ENCODE assay signal across 8 mouse cellular contexts in the genomic region with DNA sequence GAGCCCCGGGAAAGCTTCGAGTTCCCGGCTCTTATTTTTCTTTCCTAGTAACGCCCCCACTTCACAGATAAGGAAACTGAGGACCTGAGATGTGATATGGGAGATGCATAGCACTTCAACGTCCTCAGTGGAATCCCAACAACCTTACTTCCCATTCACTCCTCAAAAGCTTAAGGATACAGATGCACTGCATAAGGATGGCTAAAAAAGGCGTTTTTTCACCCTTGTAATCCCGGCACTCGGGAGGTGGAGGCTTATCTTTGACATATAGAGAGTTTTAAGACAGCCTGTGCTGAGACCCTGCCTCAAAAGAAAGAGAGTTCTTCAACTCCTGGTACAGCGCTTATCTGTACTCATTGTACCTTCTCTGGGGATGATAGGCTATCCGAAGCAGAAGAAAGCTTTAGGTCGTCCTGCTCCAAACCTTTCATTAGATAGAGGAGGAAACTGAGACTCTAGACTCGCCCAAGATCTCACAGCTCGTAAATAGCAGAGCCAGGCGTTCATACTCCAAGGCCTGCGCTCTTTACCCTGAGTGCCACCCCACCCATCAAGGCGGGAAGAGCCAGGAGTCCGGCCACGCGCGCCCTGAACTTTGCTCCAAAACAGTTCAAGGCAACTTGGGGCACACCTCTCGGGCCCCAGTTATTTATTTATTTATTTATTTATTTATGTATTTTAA. TPM values are rescaled to one million over a fixed set of nuclear protein-coding genes. Genes with fewer than 3 reads are reported as not detected.
DNase-seq lines count a peak whose midpoint lies in the region; ATAC-seq lines count a peak whose summit lies in the region.

No protein-coding gene starts in this region.

- no peak for ATAC-seq in forebrain, embryonic 14.5 days
- ATAC-seq in hindbrain, embryonic 16.5 days: no peak
- no peak for ATAC-seq in liver, embryonic 13.5 days (ENCODE audit: low read depth)
- no peak for ATAC-seq in neural tube, embryonic 12.5 days (ENCODE audit: low FRiP score, low read depth)

- H3K36me3 ChIP-seq in forebrain, embryonic 14.5 days (ENCODE audit: control insufficient read depth, insufficient read depth, low read length): no peaks in the 10 kb centered on the region
- H3K36me3 ChIP-seq in hindbrain, embryonic 16.5 days (ENCODE audit: control insufficient read depth, insufficient read depth, low read length): no peaks in the 10 kb centered on the region
- no peaks in the 10 kb centered on the region for H3K36me3 ChIP-seq in liver, embryonic 13.5 days
- H3K36me3 ChIP-seq in neural tube, embryonic 12.5 days: no peaks in the 10 kb centered on the region

- H3K4me3 ChIP-seq in forebrain, embryonic 14.5 days (ENCODE audit: low read depth, low read length): peak overlapping the region; percentile 53
- H3K4me3 ChIP-seq in hindbrain, embryonic 16.5 days (ENCODE audit: low read length): peak overlapping the region; percentile 70
- H3K4me3 ChIP-seq in liver, embryonic 13.5 days (replicated peaks): peak overlapping the region; percentile 62
- H3K4me3 ChIP-seq in neural tube, embryonic 12.5 days: peak overlapping the region; percentile 55

- peaks cover 13% of the 10 kb centered on the region for H3K4me1 ChIP-seq in forebrain, embryonic 14.5 days (ENCODE audit: control insufficient read depth, insufficient read depth, low read length)
- peaks cover 22% of the 10 kb centered on the region for H3K4me1 ChIP-seq in hindbrain, embryonic 16.5 days (ENCODE audit: control insufficient read depth, insufficient read depth, low read depth, low read length)
- peaks cover 26% of the 10 kb centered on the region for H3K4me1 ChIP-seq in liver, embryonic 13.5 days (replicated peaks)
- peaks cover 19% of the 10 kb centered on the region for H3K4me1 ChIP-seq in neural tube, embryonic 12.5 days

- peak; percentile 39 for DNase-seq in embryo, embryonic 9.5 days (ENCODE audit: extremely low spot score)
- no peak for DNase-seq in embryo, embryonic 10 days (ENCODE audit: low spot score)
- peak; percentile 33 for DNase-seq in ZHBTc4 (ENCODE audit: low read depth, low spot score)
- DNase-seq in forebrain, embryonic 14.5 days (ENCODE audit: low spot score): no peak
- DNase-seq in liver, embryonic 13.5 days: no peak
- no peak for DNase-seq in ovary, postnatal 36 days (ENCODE audit: low spot score)

- H3K27ac ChIP-seq in forebrain, embryonic 14.5 days (ENCODE audit: low read depth, low read length): no peak overlapping the region
- peak overlapping the region; percentile 3; the same call in 1 of the 2 replicates for H3K27ac ChIP-seq in hindbrain, embryonic 16.5 days (ENCODE audit: low read depth, low read length)
- H3K27ac ChIP-seq in liver, embryonic 13.5 days: 0 out of 2 replicates have a peak overlapping the region, but pooled peaks have one; percentile 39
- H3K27ac ChIP-seq in neural tube, embryonic 12.5 days: no peak overlapping the region

- 3% methylated on average over 21 of the region's 21 CpGs for WGBS in forebrain, embryonic 14.5 days
- 3% methylated on average over 21 of the region's 21 CpGs for WGBS in hindbrain, embryonic 16.5 days
- 2% methylated on average over 21 of the region's 21 CpGs for WGBS in liver, embryonic 13.5 days (ENCODE audit: insufficient replicate concordance)
- 4% methylated on average over 21 of the region's 21 CpGs for WGBS in neural tube, embryonic 12.5 days

- peak overlapping the region; percentile 67 for H3K9ac ChIP-seq in forebrain, embryonic 14.5 days (ENCODE audit: low read length)
- H3K9ac ChIP-seq in hindbrain, embryonic 16.5 days (ENCODE audit: low read depth, low read length): peak overlapping the region; percentile 79
- H3K9ac ChIP-seq in liver, embryonic 13.5 days: no peak overlapping the region
- no peak overlapping the region for H3K9ac ChIP-seq in neural tube, embryonic 12.5 days

- no peaks in the 10 kb centered on the region for H3K9me3 ChIP-seq in forebrain, embryonic 14.5 days (replicated peaks; ENCODE audit: control insufficient read depth, low read length)
- H3K9me3 ChIP-seq in hindbrain, embryonic 16.5 days (ENCODE audit: control insufficient read depth, low read length): no peaks in the 10 kb centered on the region
- H3K9me3 ChIP-seq in liver, embryonic 13.5 days (replicated peaks): no peaks in the 10 kb centered on the region
- no peaks in the 10 kb centered on the region for H3K9me3 ChIP-seq in neural tube, embryonic 12.5 days

- H3K4me2 ChIP-seq in forebrain, embryonic 14.5 days (ENCODE audit: low read length): peak overlapping the region; percentile 95
- peak overlapping the region; percentile 96 for H3K4me2 ChIP-seq in hindbrain, embryonic 16.5 days (ENCODE audit: low read length)
- peak overlapping the region; percentile 71 for H3K4me2 ChIP-seq in liver, embryonic 13.5 days
- H3K4me2 ChIP-seq in neural tube, embryonic 12.5 days (replicated peaks): peak overlapping the region; percentile 91

- H3K27me3 ChIP-seq in forebrain, embryonic 14.5 days (replicated peaks; ENCODE audit: control insufficient read depth, insufficient read depth, low read length): peaks cover 50% of the 10 kb centered on the region
- peaks cover 19% of the 10 kb centered on the region for H3K27me3 ChIP-seq in hindbrain, embryonic 16.5 days (replicated peaks; ENCODE audit: control insufficient read depth, insufficient read depth, low read length)
- peaks cover 97% of the 10 kb centered on the region for H3K27me3 ChIP-seq in liver, embryonic 13.5 days
- peaks cover 77% of the 10 kb centered on the region for H3K27me3 ChIP-seq in neural tube, embryonic 12.5 days (replicated peaks)

RNA-seq across cellular contexts. Expression of a gene that starts 1.4 kb away (rescaled TPM):
- 1.8 and 2.7 TPM in 2 replicates for polyA plus RNA-seq in forebrain, embryonic 14.5 days (2014; fragmentation: Nextera tagmentation; extraction: Ambion mirVana)
- 0.70 and 0.85 TPM in 2 replicates for polyA plus RNA-seq in hindbrain, embryonic 16.5 days (2015; fragmentation: Nextera tagmentation; extraction: Ambion mirVana)
- polyA plus RNA-seq in liver, embryonic 13.5 days (2015; fragmentation: Nextera tagmentation; extraction: Ambion mirVana): 0.35 and 0.42 TPM in 2 replicates
- 0.63 and 0.72 TPM in 2 replicates for polyA plus RNA-seq in neural tube, embryonic 12.5 days (2016; fragmentation: Nextera tagmentation; extraction: Ambion mirVana)

Comparison
In these comparisons a context has a peak if more than half of its experiments do, and no peak if none do; other contexts are left out.
1. DNase-seq: peak in embryo, embryonic 9.5 days (single experiment) and ZHBTc4 (single experiment); none in embryo, embryonic 10 days (single experiment), forebrain, embryonic 14.5 days (single experiment), liver, embryonic 13.5 days (single experiment) and ovary, postnatal 36 days (single experiment).
2. H3K27ac ChIP-seq: peak in hindbrain, embryonic 16.5 days (single experiment) and liver, embryonic 13.5 days (single experiment); none in forebrain, embryonic 14.5 days (single experiment) and neural tube, embryonic 12.5 days (single experiment).
3. H3K9ac ChIP-seq: peak in forebrain, embryonic 14.5 days (single experiment) and hindbrain, embryonic 16.5 days (single experiment); none in liver, embryonic 13.5 days (single experiment) and neural tube, embryonic 12.5 days (single experiment).
4. Peak in every context shown above with its lines, with median percentiles within 50 percentile points of each other: H3K4me2 ChIP-seq and H3K4me3 ChIP-seq.